Mouse (Mus musculus) spleen, postnatal 10 days (tissue): ENCODE measurements around the gene Cd3eap.

ENCODE experiments used
- DNase-seq, 2 experiments: peaks; one replicate each; pipeline ENCODE4 v3.0.0; 2021 to 2022; ENCODE audit warnings: low spot score in 2 of 2

Cd3eap gene

DNA sequence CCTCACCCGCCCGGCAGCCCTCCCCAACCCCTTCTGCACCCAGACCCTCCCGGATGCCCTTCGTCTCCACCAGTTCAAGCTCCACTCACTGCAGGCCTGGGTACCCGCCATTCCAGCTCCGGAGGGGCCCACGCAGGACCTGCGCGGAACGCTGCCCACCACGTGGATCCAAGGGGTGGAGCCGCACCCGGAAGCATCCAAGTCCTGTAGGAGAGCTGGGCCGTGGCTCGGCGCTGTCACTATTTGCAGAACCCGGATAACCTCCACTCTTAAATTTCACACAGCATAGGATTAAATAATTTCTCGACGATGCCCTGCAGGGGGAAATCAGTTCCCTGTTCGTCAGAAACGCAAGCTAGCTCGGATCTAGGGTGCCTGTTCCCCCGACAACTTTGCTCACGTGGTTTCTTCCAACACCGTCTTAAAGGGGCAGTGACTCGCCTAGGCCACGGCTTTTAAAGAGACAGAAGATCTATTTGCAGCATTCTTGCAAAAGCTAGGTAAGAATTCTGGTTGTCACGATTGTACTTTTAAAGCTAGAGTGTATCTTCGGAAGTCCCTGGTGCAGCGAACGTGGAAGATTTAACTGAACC, at the start of gene Cd3eap, which contains the start of gene Ppp1r13l:
Gene Cd3eap, minus strand, starts transcription at position 185 of the 593 bp plus-strand sequence.
Gene Ppp1r13l, plus strand, starts transcription at position 451 of the 593 bp plus-strand sequence.
- DNase-seq, result peak; percentile 78 to 87

GRCm38 (mm10) chr7:19405417-19405816, 46.1 kb upstream of the Cd3eap start:
- peak; percentile 82 to 90 for DNase-seq

DNA sequence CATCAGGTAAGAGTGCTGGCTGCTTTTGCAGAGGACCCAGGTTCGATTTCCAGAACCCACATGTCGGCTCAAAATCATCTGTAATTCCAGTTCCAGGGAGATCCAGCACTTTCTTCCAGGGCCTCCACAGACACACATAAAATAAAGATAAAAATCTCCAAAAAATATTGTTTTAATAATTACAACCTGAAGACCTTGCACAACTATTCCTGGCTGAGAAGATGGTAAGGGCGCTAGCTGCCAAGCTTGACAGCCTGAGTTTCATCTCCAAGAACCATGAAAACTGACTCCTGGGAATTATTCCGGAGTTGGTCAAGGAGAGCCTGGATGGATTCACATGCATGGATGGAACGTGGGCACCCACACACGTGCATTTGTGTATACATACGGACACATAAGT, 45.2 kb upstream of the Cd3eap start, which contains the start of gene Ckm:
Gene Ckm, plus strand, starts transcription at position 301 of the 400 bp plus-strand sequence.
- DNase-seq, result no peak

- DNase-seq, result peak; percentile 32 to 81
These were observed 44.5 kb upstream of the Cd3eap start, which contains the start of gene Klc3 for GRCm38 (mm10) chr7:19403731-19404296. Klc3 (minus strand) TSS chr7:19404104.

DNA sequence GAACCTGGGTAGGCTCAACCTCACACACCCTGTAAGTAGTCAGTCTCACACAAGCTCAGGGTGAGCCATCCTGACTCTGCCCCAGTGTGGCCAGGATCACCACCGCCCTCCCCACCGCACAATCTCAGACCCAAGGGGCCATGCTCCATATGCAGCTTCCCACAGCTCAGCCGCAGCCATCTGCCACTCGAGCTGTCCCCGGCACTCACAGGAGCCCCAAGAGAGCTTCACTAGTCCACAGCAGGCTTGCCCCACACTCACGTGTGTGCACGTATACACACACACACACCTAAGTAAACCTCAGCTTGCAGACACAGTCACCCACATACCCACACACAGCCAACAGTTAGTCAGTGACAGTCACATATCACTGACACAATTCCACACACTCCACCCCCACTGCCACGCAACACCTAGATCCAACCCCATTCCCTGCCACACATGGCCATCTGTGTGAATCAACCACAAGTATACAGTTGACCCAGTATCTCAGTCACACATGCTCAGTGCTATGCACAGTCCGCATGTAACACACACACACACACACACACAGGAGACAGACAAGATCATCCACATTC, 43.3 kb upstream of the Cd3eap start:
- DNase-seq, result no peak

DNA sequence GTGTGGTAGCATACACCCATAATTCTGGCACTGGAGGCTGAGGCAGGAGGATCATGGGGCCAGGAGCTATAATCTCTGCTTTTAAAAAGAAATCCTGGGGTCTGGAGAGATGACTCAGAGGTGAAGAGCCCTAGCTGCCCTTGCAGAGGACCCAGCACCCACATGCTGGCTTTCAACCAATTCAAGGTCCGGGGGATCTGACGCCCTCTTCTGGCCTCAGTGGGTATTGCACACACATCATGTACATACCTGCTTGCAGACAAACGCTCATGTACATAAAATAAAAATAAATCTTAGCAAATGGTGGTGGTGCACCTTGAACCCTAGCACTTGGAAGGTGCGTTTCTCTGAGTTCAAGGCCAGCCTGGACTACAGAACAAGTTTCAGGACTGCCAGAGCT, 41.7 kb upstream of the Cd3eap start:
- DNase-seq, result no peak

DNA sequence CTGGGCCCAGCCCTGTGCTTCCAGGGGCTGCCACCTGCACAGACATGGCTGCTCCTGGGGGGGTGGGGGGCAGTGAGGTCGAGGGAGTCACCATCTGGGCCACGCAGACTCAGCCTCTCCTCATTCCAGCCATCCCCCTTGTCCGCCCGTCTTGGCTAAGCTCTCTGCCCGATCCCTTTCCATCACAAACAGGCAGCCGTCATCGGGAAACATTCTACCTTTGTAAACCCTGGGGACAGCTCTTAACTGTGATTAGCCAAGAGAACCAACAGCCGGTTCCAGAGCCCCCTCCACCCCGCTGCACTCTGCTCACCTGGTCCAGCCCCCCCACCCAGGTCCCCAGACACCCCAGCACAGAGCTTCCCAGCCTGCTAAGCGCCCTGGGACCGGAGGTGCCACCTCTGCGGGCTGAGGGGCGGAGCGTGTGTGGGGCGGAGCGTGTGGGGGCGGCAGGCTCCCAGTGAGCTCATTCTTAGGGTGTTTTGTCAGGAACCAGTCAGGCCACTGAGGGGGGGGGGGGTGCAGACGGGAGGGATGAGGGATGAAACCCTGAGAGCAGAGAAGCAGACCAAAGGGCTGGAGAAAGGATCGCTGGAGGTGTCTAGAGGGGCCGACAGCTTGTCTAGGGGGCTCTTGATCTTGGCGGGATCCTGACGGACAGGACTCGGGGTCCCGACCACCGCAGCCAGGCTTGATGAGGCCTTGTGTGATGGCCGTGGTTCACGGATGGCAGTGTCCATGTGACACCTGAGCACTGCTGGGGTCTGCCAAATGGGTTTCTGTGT, 40.4 kb upstream of the Cd3eap start:
- peak in 1 of 2 experiments; percentile 55 for DNase-seq

GRCm38 (mm10) chr7:19394484-19394883, 35.2 kb upstream of the Cd3eap start:
- no peak for DNase-seq

GRCm38 (mm10) chr7:19388699-19389413, 29.6 kb upstream of the Cd3eap start:
- no peak for DNase-seq

- DNase-seq, result no peak
These were observed 24.4 kb upstream of the Cd3eap start for GRCm38 (mm10) chr7:19383708-19384107.

DNA sequence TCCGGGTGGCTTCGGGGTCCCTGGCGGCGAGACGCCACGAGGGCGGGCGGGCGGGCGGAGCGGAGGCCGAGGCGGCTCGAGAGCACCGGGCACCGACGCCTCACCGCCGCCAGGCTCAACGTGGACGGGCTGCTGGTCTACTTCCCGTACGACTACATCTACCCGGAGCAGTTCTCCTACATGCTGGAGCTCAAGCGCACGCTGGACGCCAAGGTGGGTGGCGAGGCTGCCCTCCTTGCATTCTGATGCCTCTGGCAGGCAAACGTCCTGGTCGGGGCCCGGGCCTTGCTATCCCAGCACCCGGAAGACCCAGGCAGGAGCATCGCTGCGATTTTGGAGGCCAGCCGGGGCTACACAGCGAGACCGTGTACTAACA, 22.9 kb upstream of the Cd3eap start:
- no peak for DNase-seq

DNA sequence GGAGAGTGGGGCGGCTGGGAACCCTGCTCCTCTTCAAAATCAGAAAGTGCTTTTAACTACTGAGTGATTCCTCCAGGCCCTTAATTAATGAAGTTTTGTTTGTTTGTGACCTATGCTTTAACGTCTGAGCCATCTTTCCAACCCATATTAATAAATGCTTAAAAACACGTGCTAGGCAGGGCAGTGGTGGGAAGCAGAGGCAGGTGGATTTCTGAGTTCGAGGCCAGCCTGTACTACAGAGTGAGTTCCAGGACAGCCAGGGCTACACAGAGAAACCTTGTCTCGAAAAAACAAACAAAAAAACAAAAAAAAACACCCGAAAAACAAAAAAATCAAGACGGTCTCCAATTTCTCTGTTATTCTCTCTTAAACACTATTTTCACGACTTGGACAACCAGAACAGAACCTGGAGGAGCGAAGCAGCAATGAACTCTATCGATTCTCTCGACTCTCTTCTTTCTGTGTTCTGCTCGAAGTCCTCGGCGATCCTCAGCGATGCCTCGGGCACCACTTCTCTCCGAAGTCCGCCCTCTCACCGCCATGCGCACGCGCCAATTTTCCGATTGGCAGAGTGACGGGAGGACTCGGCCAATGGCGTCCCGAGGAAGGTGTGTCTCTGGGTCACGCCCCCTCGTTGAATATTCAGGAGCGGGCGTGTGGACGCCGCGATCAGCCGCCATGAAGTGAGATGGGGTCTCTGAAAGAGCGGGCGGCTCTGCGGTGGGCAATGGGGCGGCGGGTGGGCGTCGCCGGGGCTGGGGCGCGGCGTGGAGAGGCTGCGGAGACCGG, 22.3 kb upstream of the Cd3eap start, which contains the start of gene Ercc2:
Gene Ercc2, plus strand, starts transcription at position 634 of the 789 bp plus-strand sequence.
- peak; percentile 96 to 99 for DNase-seq

GRCm38 (mm10) chr7:19378049-19378448, 18.8 kb upstream of the Cd3eap start:
- DNase-seq, result no peak

DNA sequence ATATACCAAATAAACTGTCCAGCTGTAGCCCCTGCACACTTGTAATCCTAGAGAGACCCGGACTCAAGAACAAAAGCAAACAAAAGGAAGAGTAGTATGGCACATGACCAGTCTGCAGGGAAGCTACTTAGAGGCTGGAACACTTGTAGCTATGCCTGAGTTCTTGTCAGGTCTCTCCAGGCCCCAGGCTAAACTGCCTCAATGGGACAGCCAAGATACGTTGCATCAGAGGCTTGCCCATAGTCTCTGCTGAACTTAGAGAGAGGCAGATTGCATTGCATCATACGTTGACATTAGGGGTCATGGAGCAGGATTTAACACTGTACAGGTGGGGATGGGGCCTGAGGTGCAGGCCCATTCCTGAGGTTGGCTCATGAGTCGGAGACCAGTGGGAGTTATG, 16.7 kb upstream of the Cd3eap start:
- DNase-seq, result no peak

DNA sequence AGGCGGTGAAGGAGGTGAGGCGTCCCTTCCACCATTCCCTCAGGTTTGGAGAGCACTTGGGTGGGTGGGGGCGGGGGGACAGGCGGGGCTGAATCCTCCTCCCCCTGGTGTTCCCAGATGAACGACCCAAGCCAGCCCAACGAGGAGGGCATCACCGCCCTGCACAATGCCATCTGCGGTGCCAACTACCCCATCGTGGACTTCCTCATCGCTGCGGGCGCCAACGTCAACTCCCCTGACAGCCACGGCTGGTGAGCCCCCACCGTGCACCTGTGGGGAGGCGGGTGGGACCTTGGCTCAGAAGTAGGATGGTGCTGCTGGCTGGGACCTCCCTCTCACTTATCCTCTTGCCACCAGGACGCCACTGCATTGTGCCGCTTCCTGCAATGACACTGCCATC, 16.1 kb upstream of the Cd3eap start:
- DNase-seq, result no peak

DNA sequence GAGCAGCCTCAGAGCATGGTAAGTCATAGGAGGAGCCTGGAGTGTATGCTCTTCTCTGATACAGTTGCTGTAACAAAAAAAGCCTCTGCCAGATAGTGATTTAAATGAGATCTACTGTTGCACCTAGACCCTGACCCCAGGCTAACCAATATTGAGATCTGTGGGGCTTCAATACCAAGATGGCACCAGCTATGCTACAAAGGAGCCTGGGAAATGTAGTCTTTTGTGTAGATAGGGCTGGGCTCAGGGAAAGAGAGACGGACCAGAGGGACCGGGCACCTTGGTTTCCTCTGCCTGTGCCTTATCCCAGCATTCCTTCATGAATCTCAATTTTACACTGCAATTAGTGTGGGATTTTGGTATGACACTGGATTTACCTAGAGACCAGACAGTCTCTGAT, 14.1 kb upstream of the Cd3eap start:
- no peak for DNase-seq

- peak; percentile 54 to 76 for DNase-seq
These were observed 10.6 kb upstream of the Cd3eap start for GRCm38 (mm10) chr7:19369823-19370425.

- peak in 1 of 2 experiments; percentile 47 for DNase-seq
These were observed 9.1 kb upstream of the Cd3eap start for GRCm38 (mm10) chr7:19368380-19368779.

DNA sequence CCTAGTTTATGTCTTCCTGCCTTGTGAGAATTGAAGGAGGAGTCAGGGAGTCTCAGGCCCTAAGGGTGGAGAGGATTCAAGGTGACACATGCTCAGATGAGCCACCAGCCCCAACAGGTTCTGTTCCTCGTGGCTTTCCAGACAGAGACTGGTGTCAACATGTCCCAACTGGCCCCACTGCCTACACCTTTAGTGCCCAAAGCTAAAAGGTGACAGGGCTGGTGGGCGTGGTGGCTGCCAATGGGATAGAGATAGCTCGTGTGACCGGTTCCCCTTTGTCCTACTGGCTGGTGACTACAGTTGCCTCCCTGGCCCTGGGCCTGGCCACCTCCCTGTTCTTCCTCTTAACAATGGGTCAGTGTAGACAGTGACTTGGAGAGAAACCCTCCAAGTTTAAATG, 6.1 kb upstream of the Cd3eap start:
- no peak for DNase-seq

DNA sequence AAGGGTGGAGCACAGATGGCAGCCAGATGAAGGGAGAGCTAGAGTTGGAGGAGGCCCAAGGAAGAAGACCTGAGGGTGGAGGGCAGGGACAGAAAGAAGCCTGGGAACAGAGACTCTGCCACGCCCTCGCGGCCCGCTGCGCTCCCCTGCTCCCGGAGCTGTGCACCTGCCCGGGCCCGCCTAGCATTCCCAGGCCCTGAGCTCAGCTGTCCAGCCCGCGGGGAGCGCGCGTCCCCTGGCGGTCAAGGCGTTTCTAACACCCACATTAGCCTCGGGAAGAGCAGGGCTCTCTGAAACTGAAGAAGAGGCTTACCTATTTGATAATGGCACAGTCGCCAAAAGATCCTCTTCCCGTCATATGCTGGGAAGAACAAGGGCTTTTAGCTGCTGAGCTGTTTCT, 4.6 kb upstream of the Cd3eap start:
- DNase-seq, result peak; percentile 68 to 81
